Mouse (Mus musculus) urinary bladder, postnatal 4 days (tissue): ENCODE data around the gene Tcaf3.
A peak's percentile ranks its signal among the peaks of the same experiment; 100 is the strongest.

ENCODE experiments used
- DNase-seq, 2 experiments: peaks; one replicate each; pipeline ENCODE4 v3.0.0; 2021 to 2022; ENCODE audit warnings: low spot score in 2 of 2

Gene Tcaf3

GRCm38 (mm10) chr6:42597592-42597991 lies at the start of gene Tcaf3:
Gene Tcaf3, minus strand, starts transcription at chr6:42597692.
- no peak for DNase-seq

DNA sequence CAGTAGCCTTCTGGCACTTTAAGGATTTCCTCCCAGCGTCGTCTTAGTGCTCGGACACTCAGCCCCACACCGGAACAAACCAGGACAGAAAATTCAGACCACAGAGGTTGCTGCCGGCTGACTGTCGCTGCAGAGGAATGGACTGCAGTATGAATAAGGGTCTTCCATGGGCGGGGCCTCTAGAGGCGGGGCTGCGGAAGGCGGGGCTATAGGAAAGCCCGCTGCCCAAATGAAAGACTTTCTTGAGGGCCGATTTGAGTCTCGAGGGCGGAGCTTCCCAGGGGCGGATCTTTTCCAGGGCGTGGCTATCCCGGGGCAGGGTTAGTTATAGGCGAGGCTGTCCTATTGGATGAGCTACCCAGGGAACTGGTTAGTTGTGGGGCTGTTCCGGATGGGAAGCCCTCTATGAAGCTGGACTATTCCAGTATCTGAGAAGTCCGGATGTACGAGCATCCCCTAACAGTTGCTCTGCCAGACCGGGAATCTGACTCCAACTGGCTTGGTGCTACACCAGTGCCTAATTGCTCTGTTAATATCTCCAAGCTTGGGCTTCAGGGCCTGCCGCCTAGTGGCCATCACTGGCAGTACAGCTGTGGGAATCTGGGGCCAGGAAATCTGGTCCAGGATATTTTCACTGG lies 47.5 kb upstream of the Tcaf3 start, which contains the start of gene Tcaf2:
Tcaf2 (minus strand) TSS at position 343 of the 638 bp plus-strand sequence.
- peak; percentile 83 to 87 for DNase-seq

DNA sequence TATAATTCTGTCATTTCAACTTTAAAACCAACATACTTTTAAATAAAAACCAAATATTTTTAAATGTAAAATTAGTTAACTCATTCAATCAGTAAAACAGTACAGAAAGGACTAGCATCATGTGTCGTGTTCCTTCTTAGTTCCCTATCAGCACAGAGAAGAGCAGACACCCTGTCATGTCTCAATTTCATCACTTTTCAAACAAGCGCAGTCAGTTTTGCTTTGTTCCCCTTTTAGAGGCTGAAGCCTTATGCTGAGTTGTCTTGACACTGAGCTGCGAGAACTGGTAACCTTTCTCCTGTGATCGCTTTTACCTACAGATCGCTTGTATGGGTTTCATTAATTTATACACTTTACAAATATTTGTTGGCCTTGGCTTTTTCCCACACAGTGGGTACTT lies 36.9 kb upstream of the Tcaf3 start:
- no peak for DNase-seq

- DNase-seq: no peak
Measured at GRCm38 (mm10) chr6:42631395-42631794, 33.9 kb upstream of the Tcaf3 start.

GRCm38 (mm10) chr6:42616904-42617303 lies 19.4 kb upstream of the Tcaf3 start:
- DNase-seq: no peak

DNA sequence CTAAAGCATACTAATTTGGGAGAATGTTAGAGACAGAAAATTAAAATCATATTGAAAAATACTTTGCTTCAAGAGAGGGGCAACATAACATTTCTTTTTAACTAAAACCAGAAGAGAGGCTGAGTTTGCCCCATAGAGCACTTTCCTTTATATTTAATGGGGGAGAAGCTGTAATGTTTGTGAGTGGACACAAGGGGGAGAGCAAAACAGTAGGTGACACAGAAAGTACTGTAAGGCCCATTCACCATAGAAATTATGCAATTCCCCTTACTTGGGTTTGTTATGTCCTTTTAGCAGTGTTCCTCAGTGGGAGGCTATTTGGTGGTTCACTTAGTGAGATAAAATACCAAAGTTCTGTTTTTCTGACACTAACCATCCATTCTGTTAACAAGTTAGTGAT lies 14.7 kb upstream of the Tcaf3 start:
- DNase-seq: no peak

DNA sequence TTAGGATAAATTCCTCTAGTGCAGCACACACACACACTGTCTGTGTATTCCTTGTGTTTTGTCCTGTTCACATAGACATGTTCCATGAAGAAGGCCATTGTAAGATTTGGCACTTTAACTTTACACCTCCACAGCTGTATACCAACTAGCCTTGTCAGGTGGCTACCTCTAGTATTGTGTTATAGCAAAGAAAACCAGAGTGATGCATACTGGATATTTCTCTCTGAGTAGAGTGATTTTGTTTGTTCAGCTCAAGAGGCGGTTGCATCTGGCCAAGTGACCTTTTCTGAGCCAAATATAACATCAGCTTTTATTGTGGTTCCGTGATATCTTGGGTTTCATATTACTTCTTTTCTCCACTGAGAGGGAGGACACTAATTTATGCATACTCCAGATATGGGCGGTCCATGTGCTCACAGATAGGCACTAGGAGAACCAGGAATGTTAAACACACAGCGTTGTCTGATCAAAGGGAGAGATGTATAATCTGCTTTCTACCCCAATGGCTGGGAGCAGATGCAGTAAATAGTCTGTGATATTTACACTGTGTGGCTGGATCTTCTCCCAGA lies 13.5 kb upstream of the Tcaf3 start:
- DNase-seq: no peak

DNA sequence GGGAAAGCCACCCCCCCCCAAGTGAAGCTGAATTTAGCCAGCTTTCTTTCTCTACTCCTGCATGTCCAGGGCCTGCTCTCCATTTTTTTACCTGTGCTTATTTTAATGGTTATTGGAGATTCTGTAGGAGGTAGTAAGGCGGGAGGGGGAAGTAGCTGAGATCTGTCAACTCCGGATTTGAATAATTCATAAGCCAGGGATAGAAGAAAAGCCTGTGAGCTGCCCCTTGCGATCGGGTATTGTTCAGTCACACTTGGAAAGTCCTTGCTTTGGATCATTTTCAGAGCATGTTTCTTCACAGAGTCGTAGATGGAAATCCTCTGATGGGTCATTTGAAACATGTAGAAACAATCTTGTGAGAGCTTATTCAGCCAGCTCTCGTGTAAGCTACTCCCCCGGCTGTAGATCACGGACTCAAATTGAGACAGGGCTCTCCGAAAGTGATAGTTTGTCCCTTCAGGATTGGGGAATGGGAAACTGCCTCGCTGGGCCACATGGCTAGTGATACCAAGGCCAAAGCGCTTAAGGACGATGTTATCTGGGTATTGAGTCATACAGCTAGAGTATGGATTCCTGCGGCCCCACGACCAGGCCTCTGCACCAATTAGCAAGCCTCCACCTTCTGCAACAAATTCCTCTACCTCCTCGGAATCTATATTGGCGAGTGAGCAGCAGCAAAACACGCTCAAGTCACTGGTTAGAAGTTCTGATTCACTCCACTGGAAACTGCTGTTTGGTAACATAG lies 4.2 kb downstream of the Tcaf3 start:
- DNase-seq: no peak

DNA sequence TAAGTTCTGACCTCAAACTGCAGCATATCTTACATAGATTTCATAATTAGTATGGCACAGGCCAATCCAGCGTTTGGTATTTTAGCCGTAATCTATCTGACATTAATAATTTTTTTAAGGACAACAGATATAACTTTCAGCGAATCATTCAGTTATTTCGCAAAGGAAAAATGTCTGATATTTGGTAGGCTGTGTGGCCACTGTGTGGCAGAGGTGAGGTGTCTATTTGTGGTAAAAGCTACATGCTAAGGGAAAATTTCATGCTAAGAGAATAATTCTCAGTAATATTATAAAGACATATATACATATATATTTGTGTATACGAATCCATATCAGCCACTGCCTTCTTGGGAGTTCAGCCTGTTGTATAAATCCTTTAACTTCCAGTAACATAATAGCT lies 10.9 kb downstream of the Tcaf3 start:
- DNase-seq: no peak

DNA sequence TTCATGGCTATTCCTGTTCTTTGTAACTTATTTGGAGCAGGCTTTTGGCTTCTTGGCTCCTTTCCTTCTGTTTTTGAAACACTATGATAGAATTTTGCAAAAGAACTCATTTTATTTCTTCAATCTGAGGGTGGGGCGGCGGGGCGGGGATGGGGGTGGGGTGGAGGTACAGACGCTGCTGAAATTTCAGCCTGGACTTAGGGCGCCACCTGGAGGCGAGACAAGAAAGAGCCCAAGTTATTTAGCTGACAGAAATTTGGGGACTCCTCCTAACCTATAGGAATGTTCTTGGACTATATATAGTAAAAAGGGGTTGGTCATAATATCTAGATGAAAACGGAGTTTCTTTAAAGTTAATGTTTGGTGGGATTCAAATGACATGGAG lies 14.0 kb downstream of the Tcaf3 start:
- peak; percentile 41 to 76 for DNase-seq

DNA sequence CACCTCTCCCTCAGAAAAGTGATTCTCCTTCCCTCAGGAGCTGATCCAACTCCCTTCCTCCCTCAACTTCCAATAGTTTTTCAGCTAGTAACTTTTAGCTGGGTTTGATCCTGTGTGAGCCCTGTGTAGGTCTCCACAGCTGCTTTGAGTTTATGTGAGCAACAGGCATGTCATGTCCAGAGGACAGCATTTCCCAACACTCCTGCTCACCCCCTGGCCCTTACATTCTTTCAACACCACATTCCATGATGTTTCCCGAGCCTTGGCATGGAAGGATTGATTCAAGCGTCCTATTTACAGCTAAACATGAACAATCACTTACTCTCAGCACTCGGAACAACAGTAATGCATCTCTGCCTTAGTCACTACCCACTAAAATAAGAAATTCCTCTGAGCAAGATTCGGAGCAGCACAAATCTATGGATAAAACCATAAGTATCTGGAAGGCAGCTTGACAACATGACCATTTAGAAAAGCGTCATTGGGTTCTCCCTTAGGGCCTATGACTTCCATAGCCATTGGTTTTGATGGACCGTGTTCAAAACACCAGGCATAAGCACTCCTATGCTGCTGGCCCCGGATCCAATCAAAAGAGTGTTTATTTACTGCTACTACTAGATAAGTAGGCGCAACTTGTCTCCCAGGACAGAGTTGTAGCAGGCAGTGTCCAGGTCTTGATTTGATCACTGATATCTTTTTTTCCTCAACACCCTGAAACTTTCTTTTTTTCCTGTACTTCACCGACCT lies 14.6 kb downstream of the Tcaf3 start:
- no peak for DNase-seq

- no peak for DNase-seq
Measured at GRCm38 (mm10) chr6:42578678-42579077, 18.8 kb downstream of the Tcaf3 start.

GRCm38 (mm10) chr6:42577433-42577832 lies 20.1 kb downstream of the Tcaf3 start:
- DNase-seq: no peak

- no peak for DNase-seq
Measured at GRCm38 (mm10) chr6:42568205-42568604, 29.3 kb downstream of the Tcaf3 start.

- DNase-seq: no peak
Measured at GRCm38 (mm10) chr6:42566076-42566598, 31.4 kb downstream of the Tcaf3 start.

- no peak for DNase-seq
Measured at GRCm38 (mm10) chr6:42562280-42562679, 35.2 kb downstream of the Tcaf3 start.

GRCm38 (mm10) chr6:42560885-42561284 lies 36.6 kb downstream of the Tcaf3 start:
- DNase-seq: no peak

DNA sequence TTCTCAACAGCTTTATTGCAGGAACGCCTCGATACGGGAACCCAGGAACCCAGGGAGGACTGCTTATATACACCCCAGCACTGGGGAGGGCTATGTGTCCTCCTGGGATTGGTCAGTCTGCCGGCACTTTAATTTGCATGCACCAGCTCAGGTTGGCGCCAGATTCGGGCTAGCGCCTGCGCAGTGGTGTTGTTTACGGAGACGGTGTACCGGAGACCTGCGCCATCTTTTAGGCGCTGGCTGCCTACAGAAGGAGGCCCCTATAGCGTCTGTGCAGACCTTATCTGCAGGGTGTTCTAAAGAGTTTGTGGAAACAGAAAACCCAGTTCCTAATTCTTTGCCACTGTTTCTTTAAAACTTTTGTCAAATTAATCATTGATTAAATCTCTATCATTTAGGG lies 38.9 kb downstream of the Tcaf3 start:
- no peak for DNase-seq

DNA sequence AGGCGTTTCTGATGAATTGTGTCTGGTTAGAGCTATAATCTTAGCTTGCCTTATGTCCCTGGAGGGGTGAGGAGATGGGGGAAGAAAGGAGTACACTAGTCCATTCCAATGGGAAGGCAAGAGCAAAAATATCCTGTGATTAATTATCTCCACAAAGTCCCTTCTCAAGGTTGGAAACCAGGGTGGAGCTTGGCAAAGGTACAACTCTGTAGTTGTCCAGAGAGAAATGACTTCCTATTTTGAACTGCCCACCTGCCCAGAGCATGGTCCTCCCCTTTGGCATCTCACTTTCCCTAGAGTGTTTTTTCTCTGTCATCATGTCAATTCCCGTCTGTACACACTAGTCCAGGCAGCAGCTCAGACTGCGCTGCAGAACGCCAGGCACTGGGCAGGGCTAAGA lies 50.0 kb downstream of the Tcaf3 start, which contains the start of gene Olfr455:
Olfr455 (minus strand) TSS at position 127 of the 400 bp plus-strand sequence.
- no peak for DNase-seq

- DNase-seq: no peak
Measured at GRCm38 (mm10) chr6:42546180-42546579, 51.3 kb downstream of the Tcaf3 start.

GRCm38 (mm10) chr6:42545451-42545885 lies 52.0 kb downstream of the Tcaf3 start:
- no peak for DNase-seq

GRCm38 (mm10) chr6:42544846-42545245 lies 52.6 kb downstream of the Tcaf3 start:
- no peak for DNase-seq
